Mouse (Mus musculus): ENCODE results near the gene Odf3. TPM values are rescaled to one million over a fixed set of nuclear protein-coding genes. Genes with fewer than 3 reads are reported as not detected.

The Odf3 gene
- total RNA-seq (2014; rRNA removed), result not detected in 2 replicates
- polyA plus RNA-seq (2015; fragmentation: Nextera tagmentation; extraction: Ambion mirVana), result 0.10 and 0.13 TPM in 2 replicates

DNA sequence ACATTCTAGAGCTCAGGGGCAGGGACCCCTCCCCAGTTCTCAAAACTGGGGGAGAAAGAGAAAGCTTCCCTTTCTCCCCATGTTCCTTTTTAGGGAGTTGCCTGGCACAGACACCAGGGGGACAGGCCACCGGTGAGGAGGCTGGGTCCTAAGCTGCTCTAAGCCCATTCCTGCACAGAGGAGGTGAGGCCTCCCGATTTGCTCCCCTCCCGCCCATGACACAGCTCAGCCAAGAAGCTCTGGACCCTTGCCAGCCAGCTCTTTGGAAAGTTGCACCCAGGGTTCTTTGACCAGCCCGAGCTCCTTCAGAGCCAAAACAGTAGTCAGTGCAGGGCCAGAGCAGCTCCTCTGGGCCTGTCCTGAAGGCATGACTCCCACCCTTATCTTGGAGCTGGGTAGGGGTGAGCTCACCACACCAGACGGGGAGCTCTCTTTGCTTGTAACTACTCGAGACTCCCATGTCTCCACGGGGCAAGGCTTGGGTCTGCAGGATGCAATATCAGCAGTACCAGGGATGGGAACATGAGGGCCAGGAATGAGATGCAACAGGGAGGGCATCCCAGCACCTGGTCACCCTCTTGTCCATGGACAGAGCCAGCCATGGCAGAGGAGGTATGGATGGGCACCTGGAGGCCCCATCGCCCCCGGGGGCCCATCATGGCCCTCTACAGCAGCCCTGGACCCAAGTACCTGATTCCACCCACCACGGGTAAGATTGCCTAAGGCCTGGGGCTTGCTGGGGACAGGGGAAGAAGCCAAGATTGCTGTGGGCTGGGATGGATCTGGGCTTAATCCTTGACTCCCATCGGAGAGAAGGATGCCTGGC lies at the start of gene Odf3:
Odf3 (plus strand) TSS at position 51 of the 826 bp plus-strand sequence.
- ATAC-seq, result no peak
- H3K4me3 ChIP-seq (ENCODE audit: low read depth, low read length), result no peak within 1 kb of the TSS
- H3K4me2 ChIP-seq (ENCODE audit: low read depth), result no peak within 1 kb of the TSS
- 55% methylated on average over 11 of the region's 11 CpGs for WGBS
- no peak for TF ChIP-seq CTCF (IDR thresholded peaks at IDR 0.05; ENCODE audit: low read depth)
- no peaks in the 10 kb centered on the region for H3K9me3 ChIP-seq (ENCODE audit: low read length)
- no peak within 1 kb of the TSS for H3K9ac ChIP-seq
- H3K27me3 ChIP-seq (ENCODE audit: insufficient read depth, low read length), result no peaks in the 10 kb centered on the region
- H3K27ac ChIP-seq (ENCODE audit: low read depth, low read length), result no peak within 1 kb of the TSS
- H3K4me1 ChIP-seq (ENCODE audit: insufficient read depth), result no peaks in the 10 kb centered on the region
- DNase-seq, result peak; percentile 27
- H3K36me3 ChIP-seq (ENCODE audit: insufficient read depth), result peaks cover 16% of the 10 kb centered on the region

GRCm38 (mm10) chr7:140798212-140798611 lies 49.4 kb upstream of the Odf3 start:
- no peak for DNase-seq
- Histone ChIP-seq H3K9me3 (ENCODE audit: low read length) (no peaks in the 10 kb centered on the region), H3K9ac (no peak overlapping the region), H3K27ac (ENCODE audit: low read depth, low read length) (no peak overlapping the region), H3K4me3 (ENCODE audit: low read depth, low read length) (no peak overlapping the region), H3K4me1 (ENCODE audit: insufficient read depth) (no peaks in the 10 kb centered on the region), H3K27me3 (ENCODE audit: insufficient read depth, low read length) (no peaks in the 10 kb centered on the region), H3K4me2 (ENCODE audit: low read depth) (no peak overlapping the region), H3K36me3 (ENCODE audit: insufficient read depth) (no peaks in the 10 kb centered on the region)
- TF ChIP-seq CTCF (IDR thresholded peaks at IDR 0.05; ENCODE audit: low read depth), result no peak
- WGBS, result 67% methylated on average over 2 of the region's 2 CpGs
- ATAC-seq, result no peak

DNA sequence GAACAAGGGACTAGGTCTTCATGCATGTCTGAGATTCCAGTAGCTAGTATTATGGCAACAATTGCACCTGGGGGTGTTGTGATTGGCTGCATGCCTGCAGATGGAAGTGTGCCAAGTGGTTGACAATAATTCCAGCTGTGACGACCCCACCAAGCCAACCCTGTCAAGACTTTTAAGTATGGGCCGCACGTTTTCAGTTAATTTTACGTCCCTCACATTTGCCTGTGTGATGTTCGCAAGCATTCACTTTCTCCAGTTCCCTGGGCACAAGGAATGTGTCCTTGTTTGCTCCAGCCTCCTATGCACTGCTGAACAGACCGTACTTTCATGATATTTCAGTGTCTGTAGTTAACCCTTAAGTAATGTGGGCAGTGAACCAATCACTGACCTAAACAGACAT lies 45.0 kb upstream of the Odf3 start:
- no peaks in the 10 kb centered on the region for H3K27me3 ChIP-seq (ENCODE audit: insufficient read depth, low read length)
- TF ChIP-seq CTCF (IDR thresholded peaks at IDR 0.05; ENCODE audit: low read depth), result no peak
- DNase-seq (no peak), ATAC-seq (no peak)
- WGBS, result 69% methylated on average over 6 of the region's 6 CpGs
- H3K9me3 ChIP-seq (ENCODE audit: low read length), result no peaks in the 10 kb centered on the region
- H3K36me3 ChIP-seq (ENCODE audit: insufficient read depth), result no peaks in the 10 kb centered on the region
- H3K4me3 ChIP-seq (ENCODE audit: low read depth, low read length), result no peak overlapping the region
- no peak overlapping the region for H3K27ac ChIP-seq (ENCODE audit: low read depth, low read length)
- H3K4me1 ChIP-seq (ENCODE audit: insufficient read depth), result no peaks in the 10 kb centered on the region
- no peak overlapping the region for H3K9ac ChIP-seq
- H3K4me2 ChIP-seq (ENCODE audit: low read depth), result no peak overlapping the region

- H3K27me3 ChIP-seq (ENCODE audit: insufficient read depth, low read length), result no peaks in the 10 kb centered on the region
- H3K4me3 ChIP-seq (ENCODE audit: low read depth, low read length), result no peak overlapping the region
- no peaks in the 10 kb centered on the region for H3K4me1 ChIP-seq (ENCODE audit: insufficient read depth)
- WGBS, result 13% methylated on average over 1 of the region's 1 CpGs
- H3K36me3 ChIP-seq (ENCODE audit: insufficient read depth), result no peaks in the 10 kb centered on the region
- DNase-seq (peak; percentile 11), ATAC-seq (peak; percentile 29; the same call in 1 of the 2 replicates)
- H3K9ac ChIP-seq, result no peak overlapping the region
- peak; percentile 57 for TF ChIP-seq CTCF (IDR thresholded peaks at IDR 0.05; ENCODE audit: low read depth)
- H3K4me2 ChIP-seq (ENCODE audit: low read depth), result no peak overlapping the region
- no peaks in the 10 kb centered on the region for H3K9me3 ChIP-seq (ENCODE audit: low read length)
- no peak overlapping the region for H3K27ac ChIP-seq (ENCODE audit: low read depth, low read length)
These were observed 41.9 kb upstream of the Odf3 start for GRCm38 (mm10) chr7:140805704-140806103.

- H3K4me2 ChIP-seq (ENCODE audit: low read depth), result no peak overlapping the region
- no peak overlapping the region for H3K4me3 ChIP-seq (ENCODE audit: low read depth, low read length)
- WGBS, result 92% methylated on average over 6 of the region's 6 CpGs
- ATAC-seq (no peak), DNase-seq (no peak)
- no peak overlapping the region for H3K9ac ChIP-seq
- no peaks in the 10 kb centered on the region for H3K9me3 ChIP-seq (ENCODE audit: low read length)
- peaks cover 17% of the 10 kb centered on the region for H3K36me3 ChIP-seq (ENCODE audit: insufficient read depth)
- no peaks in the 10 kb centered on the region for H3K4me1 ChIP-seq (ENCODE audit: insufficient read depth)
- TF ChIP-seq CTCF (IDR thresholded peaks at IDR 0.05; ENCODE audit: low read depth), result 0 out of 2 replicates have a peak, but pooled peaks have one; percentile 13
- H3K27me3 ChIP-seq (ENCODE audit: insufficient read depth, low read length), result no peaks in the 10 kb centered on the region
- H3K27ac ChIP-seq (ENCODE audit: low read depth, low read length), result no peak overlapping the region
These were observed 37.1 kb upstream of the Odf3 start for GRCm38 (mm10) chr7:140810496-140810895.

DNA sequence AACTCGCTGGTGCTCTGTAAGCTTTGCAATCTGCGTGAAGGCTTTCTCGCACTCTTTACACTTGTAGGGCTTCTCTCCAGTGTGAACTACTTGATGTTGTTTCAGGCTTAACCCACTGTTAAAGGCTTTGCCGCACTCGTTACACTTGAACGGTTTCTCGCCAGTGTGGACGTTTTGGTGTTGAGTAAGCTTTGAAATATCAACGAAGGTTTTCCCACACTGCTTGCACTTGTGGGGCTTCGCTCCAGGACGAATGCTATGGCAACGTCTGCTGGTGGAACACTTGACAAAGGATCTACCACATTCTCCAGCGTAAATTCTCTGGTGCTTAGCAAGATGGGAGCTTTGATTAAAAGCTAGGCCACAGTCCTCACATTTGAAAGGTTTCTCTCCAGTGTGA lies 35.9 kb upstream of the Odf3 start:
- peak; percentile 9 for DNase-seq
- peaks cover 17% of the 10 kb centered on the region for H3K36me3 ChIP-seq (ENCODE audit: insufficient read depth)
- no peaks in the 10 kb centered on the region for H3K4me1 ChIP-seq (ENCODE audit: insufficient read depth)
- WGBS, result 78% methylated on average over 13 of the region's 13 CpGs
- no peak overlapping the region for H3K4me3 ChIP-seq (ENCODE audit: low read depth, low read length)
- no peak overlapping the region for H3K4me2 ChIP-seq (ENCODE audit: low read depth)
- no peaks in the 10 kb centered on the region for H3K9me3 ChIP-seq (ENCODE audit: low read length)
- no peaks in the 10 kb centered on the region for H3K27me3 ChIP-seq (ENCODE audit: insufficient read depth, low read length)
- no peak overlapping the region for H3K27ac ChIP-seq (ENCODE audit: low read depth, low read length)
- no peak overlapping the region for H3K9ac ChIP-seq
- peak; percentile 48; the same call in 1 of the 2 replicates for ATAC-seq
- no peak for TF ChIP-seq CTCF (IDR thresholded peaks at IDR 0.05; ENCODE audit: low read depth)

GRCm38 (mm10) chr7:140812850-140813249 lies 34.8 kb upstream of the Odf3 start:
- ATAC-seq (no peak), DNase-seq (no peak)
- Histone ChIP-seq H3K9ac (no peak overlapping the region), H3K4me2 (ENCODE audit: low read depth) (no peak overlapping the region), H3K27me3 (ENCODE audit: insufficient read depth, low read length) (no peaks in the 10 kb centered on the region), H3K9me3 (ENCODE audit: low read length) (no peaks in the 10 kb centered on the region), H3K27ac (ENCODE audit: low read depth, low read length) (no peak overlapping the region), H3K4me3 (ENCODE audit: low read depth, low read length) (no peak overlapping the region), H3K36me3 (ENCODE audit: insufficient read depth) (peaks cover 17% of the 10 kb centered on the region), H3K4me1 (ENCODE audit: insufficient read depth) (no peaks in the 10 kb centered on the region)
- TF ChIP-seq CTCF (IDR thresholded peaks at IDR 0.05; ENCODE audit: low read depth), result no peak
- 91% methylated on average over 12 of the region's 12 CpGs for WGBS

Data from forebrain, postnatal 0 days (tissue).